Mouse (Mus musculus): ENCODE results near the gene Phactr2. TPM values are rescaled to one million over a fixed set of nuclear protein-coding genes. Genes with fewer than 3 reads are reported as not detected.

Gene Phactr2
- polyA plus RNA-seq, 1 experiment: 3.5 TPM

DNA sequence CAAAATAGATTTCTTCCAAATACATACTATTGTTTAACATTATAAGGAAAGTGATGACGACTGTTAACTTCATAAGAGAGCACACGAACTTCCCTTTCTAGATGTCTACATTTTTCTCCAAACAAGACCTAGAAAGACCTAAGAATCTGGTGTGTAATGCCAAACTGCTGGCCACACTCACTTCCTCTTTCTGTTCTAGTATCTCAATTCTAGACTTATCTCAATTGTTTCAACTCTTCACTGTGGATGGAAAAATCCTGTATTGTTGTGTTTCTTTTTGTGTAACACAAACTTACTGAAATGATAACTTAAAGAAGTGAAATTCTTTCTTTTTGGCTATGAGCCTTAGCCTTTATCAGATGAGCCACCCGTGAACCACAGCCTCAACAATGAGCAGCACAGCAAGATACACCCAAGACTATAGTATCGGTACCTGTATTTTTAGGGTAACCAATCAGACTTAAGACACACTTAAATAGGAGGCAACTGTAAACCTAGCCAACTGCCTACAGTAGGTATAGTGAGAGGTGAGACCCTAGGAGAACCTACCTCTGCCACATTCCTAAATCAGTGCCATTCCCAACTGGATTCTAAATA is 289.9 kb downstream of the Phactr2 start:
- H3K4me1 ChIP-seq (ENCODE audit: control insufficient read depth, insufficient read depth, insufficient read length): peaks cover 11% of the 10 kb centered on the region
- H3K27ac ChIP-seq (ENCODE audit: insufficient read depth, low read length): peak overlapping the region; percentile 5; the same call in 1 of the 2 replicates
- peaks cover 25% of the 10 kb centered on the region for H3K36me3 ChIP-seq (ENCODE audit: control insufficient read depth, insufficient read depth, low read length)
- H3K27me3 ChIP-seq (ENCODE audit: control insufficient read depth, insufficient read depth, low read length): no peaks in the 10 kb centered on the region
- no peak for TF ChIP-seq CTCF (IDR thresholded peaks at IDR 0.05; ENCODE audit: extremely low read depth, insufficient read depth, insufficient read length, insufficient replicate concordance)
- no peak for TF ChIP-seq POLR2A (IDR thresholded peaks at IDR 0.05; ENCODE audit: low read depth, low read length)
- WGBS: 40% methylated on average over 4 of the region's 4 CpGs
- peak in 1 of 2 experiments; percentile 29 for DNase-seq (ENCODE audit: low read depth in 1 of 2, low spot score in 2 of 2)
- H3K4me3 ChIP-seq (ENCODE audit: extremely low read depth, insufficient read depth, insufficient read length): no peak overlapping the region

DNA sequence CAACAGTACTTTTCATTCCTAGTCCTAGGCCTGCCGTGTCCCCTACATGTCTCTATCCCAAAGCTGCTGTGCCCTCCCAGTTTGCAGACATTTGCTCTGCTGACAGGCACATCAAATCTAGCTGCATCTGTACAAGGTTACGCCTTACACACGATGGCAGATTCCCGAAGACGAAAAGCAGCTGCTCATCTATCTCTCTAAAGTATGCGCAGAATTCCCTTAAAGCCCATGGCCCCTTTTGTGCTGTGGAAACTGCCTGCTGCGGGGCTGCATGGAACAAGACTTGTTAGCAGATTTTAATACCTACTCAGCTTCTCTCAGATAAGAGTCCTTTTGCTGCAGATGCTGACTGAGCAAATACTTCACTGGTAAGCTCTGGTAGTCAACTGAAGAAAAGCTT is 294.0 kb downstream of the Phactr2 start:
- WGBS: 88% methylated on average over 7 of the region's 7 CpGs
- TF ChIP-seq POLR2A (IDR thresholded peaks at IDR 0.05; ENCODE audit: low read depth, low read length): no peak
- no peak for TF ChIP-seq CTCF (IDR thresholded peaks at IDR 0.05; ENCODE audit: extremely low read depth, insufficient read depth, insufficient read length, insufficient replicate concordance)
- peaks cover 36% of the 10 kb centered on the region for H3K36me3 ChIP-seq (ENCODE audit: control insufficient read depth, insufficient read depth, low read length)

DNA sequence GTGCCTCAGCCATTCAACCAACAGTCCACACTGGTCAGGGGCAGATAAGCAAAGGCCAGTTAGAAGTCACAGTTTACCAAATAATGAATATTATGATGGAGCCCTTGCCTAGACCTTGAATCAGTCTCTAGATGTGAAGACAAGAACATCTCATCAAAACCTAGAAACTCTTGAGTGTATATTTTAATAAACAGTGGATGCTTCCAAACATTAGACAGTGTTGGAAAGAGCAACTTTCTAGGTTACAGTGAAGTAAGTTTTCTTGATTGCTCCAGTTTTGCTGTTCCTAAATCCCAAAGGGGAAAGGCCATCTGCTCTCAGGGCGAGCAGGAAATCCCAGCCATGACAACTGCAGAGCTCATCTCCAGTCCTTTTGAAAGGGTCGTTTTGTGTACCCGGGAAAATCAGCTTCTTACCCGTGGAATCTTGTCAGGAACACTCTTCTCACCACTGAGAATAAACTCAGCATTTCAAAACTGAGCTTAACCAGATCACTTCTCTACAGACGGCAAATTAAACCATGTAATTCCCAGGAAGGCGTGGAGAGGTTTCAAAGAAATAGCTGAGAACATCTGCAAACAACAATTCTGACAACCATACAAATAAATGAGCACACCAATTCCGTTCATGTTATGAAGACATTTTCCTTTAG is 296.1 kb downstream of the Phactr2 start, which contains the start of gene Zc2hc1b:
Zc2hc1b (minus strand) TSS at position 51 of the 652 bp plus-strand sequence.
- 92% methylated on average over 7 of the region's 7 CpGs for WGBS

More for the DNA sequence above, 294.0 kb downstream of the Phactr2 start:
- Histone ChIP-seq H3K27ac (ENCODE audit: insufficient read depth, low read length) (no peak overlapping the region), H3K4me3 (ENCODE audit: extremely low read depth, insufficient read depth, insufficient read length) (no peak overlapping the region), H3K27me3 (ENCODE audit: control insufficient read depth, insufficient read depth, low read length) (no peaks in the 10 kb centered on the region), H3K4me1 (ENCODE audit: control insufficient read depth, insufficient read depth, insufficient read length) (peaks cover 9% of the 10 kb centered on the region; the same call in 1 of the 2 replicates)
- DNase-seq (ENCODE audit: low read depth in 1 of 2, low spot score in 2 of 2): no peak

DNA sequence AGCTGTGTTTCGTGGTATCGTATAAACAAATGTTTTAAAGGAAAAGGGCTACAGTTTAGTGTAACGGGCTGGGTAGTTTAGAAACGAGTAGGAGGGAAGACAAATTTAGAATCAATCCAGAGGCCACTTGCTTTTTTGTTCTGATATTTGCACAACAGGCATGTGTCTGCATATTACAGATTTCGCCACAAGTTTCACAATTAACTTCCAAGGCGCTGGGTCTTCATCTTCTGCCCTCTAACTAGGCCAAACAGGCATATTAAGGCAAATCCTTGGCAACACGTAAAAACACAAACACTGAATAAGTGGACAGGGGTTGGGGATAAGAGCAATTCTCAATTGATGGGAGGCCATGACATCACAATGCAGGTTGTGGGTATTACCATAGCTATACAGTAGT is 298.3 kb downstream of the Phactr2 start:
- TF ChIP-seq POLR2A (IDR thresholded peaks at IDR 0.05; ENCODE audit: low read depth, low read length) (no peak), CTCF (IDR thresholded peaks at IDR 0.05; ENCODE audit: extremely low read depth, insufficient read depth, insufficient read length, insufficient replicate concordance) (no peak)
- Histone ChIP-seq H3K4me3 (ENCODE audit: extremely low read depth, insufficient read depth, insufficient read length) (no peak overlapping the region), H3K27me3 (ENCODE audit: control insufficient read depth, insufficient read depth, low read length) (no peaks in the 10 kb centered on the region), H3K36me3 (ENCODE audit: control insufficient read depth, insufficient read depth, low read length) (peaks cover 25% of the 10 kb centered on the region), H3K27ac (ENCODE audit: insufficient read depth, low read length) (no peak overlapping the region), H3K4me1 (ENCODE audit: control insufficient read depth, insufficient read depth, insufficient read length) (no peaks in the 10 kb centered on the region)
- DNase-seq (ENCODE audit: low read depth in 1 of 2, low spot score in 2 of 2): no peak
- WGBS: 92% methylated on average over 7 of the region's 7 CpGs

More for the DNA sequence above, 296.1 kb downstream of the Phactr2 start, which contains the start of gene Zc2hc1b:
- Histone ChIP-seq H3K27ac (ENCODE audit: insufficient read depth, low read length) (no peak within 1 kb of the TSS), H3K36me3 (ENCODE audit: control insufficient read depth, insufficient read depth, low read length) (peaks cover 34% of the 10 kb centered on the region), H3K27me3 (ENCODE audit: control insufficient read depth, insufficient read depth, low read length) (no peaks in the 10 kb centered on the region), H3K4me1 (ENCODE audit: control insufficient read depth, insufficient read depth, insufficient read length) (no peaks in the 10 kb centered on the region), H3K4me3 (ENCODE audit: extremely low read depth, insufficient read depth, insufficient read length) (no peak within 1 kb of the TSS)
- no peak for DNase-seq (ENCODE audit: low read depth in 1 of 2, low spot score in 2 of 2)
- TF ChIP-seq CTCF (IDR thresholded peaks at IDR 0.05; ENCODE audit: extremely low read depth, insufficient read depth, insufficient read length, insufficient replicate concordance) (no peak), POLR2A (IDR thresholded peaks at IDR 0.05; ENCODE audit: low read depth, low read length) (no peak)

DNA sequence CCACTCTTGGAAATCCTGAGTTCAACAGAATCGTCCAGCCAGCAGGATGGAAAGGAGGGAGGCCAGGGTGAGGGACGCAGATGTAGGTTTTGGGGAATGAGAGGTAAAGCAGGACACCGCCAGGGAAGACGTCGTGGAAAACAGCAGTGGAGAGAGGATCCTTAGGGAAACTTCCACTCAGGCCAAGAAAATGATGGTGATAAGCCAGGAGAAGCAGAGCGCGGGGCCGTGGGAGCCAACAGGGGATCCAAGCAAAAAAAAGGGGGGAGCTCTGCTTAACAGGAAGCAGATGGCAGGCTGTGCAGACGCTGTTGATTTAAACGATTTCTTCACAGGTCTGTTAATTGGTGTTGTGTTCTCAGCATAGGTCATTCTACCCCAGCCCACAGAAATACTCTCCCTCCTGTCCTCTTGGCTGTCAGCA is 301.4 kb downstream of the Phactr2 start:
- DNase-seq (ENCODE audit: low read depth in 1 of 2, low spot score in 2 of 2): no peak
- TF ChIP-seq CTCF (IDR thresholded peaks at IDR 0.05; ENCODE audit: extremely low read depth, insufficient read depth, insufficient read length, insufficient replicate concordance) (no peak), POLR2A (IDR thresholded peaks at IDR 0.05; ENCODE audit: low read depth, low read length) (no peak)
- no peak overlapping the region for H3K27ac ChIP-seq (ENCODE audit: insufficient read depth, low read length)
- H3K27me3 ChIP-seq (ENCODE audit: control insufficient read depth, insufficient read depth, low read length): no peaks in the 10 kb centered on the region
- 38% methylated on average over 10 of the region's 10 CpGs for WGBS
- peaks cover 3% of the 10 kb centered on the region for H3K36me3 ChIP-seq (ENCODE audit: control insufficient read depth, insufficient read depth, low read length)
- H3K4me3 ChIP-seq (ENCODE audit: extremely low read depth, insufficient read depth, insufficient read length): no peak overlapping the region
- no peaks in the 10 kb centered on the region for H3K4me1 ChIP-seq (ENCODE audit: control insufficient read depth, insufficient read depth, insufficient read length)

DNA sequence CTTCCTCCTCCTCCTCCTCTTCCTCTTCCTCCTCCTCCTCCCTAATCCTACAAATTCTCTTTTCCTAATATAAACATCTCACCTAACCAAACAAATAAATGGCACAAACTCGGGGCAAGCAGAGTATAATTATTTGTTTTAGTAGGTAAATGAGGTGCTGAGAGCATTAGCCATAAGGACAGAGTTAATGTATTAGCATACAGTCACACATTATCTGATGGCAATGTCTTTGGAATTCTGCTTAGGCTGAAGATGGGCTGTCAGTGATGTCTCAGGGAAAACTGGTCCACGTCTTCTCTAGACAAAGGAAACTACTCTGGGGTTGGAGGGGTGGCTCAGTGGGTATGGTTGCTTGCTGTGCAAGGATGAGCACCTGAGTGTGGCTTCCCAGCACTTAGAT is 302.8 kb downstream of the Phactr2 start:
- no peaks in the 10 kb centered on the region for H3K36me3 ChIP-seq (ENCODE audit: control insufficient read depth, insufficient read depth, low read length)
- no peaks in the 10 kb centered on the region for H3K4me1 ChIP-seq (ENCODE audit: control insufficient read depth, insufficient read depth, insufficient read length)
- no peak overlapping the region for H3K4me3 ChIP-seq (ENCODE audit: extremely low read depth, insufficient read depth, insufficient read length)
- TF ChIP-seq POLR2A (IDR thresholded peaks at IDR 0.05; ENCODE audit: low read depth, low read length) (no peak), CTCF (IDR thresholded peaks at IDR 0.05; ENCODE audit: extremely low read depth, insufficient read depth, insufficient read length, insufficient replicate concordance) (no peak)
- WGBS: 62% methylated on average over 2 of the region's 2 CpGs
- H3K27ac ChIP-seq (ENCODE audit: insufficient read depth, low read length): no peak overlapping the region
- H3K27me3 ChIP-seq (ENCODE audit: control insufficient read depth, insufficient read depth, low read length): no peaks in the 10 kb centered on the region
- DNase-seq (ENCODE audit: low read depth in 1 of 2, low spot score in 2 of 2): no peak
